Mouse (Mus musculus) adrenal gland, postnatal 10 days (tissue): ENCODE measurements around the gene Wdr91. TPM values are rescaled to one million over a fixed set of nuclear protein-coding genes. Genes with fewer than 3 reads are reported as not detected.
A peak's percentile ranks its signal among the peaks of the same experiment; 100 is the strongest.

Source experiments
- DNase-seq: peaks from one replicate; pipeline ENCODE4 v3.0.0; 2021; ENCODE audit warnings: mixed read lengths
- total RNA-seq, 2 experiments: library from RNA; stranded (reverse); gene quantifications; 2 replicates each; pipeline ENCODE4 v1.2.3; 2021

Wdr91 gene
- total RNA-seq, 2 experiments from 2014 or later, result 21.0 to 27.3 TPM

DNA sequence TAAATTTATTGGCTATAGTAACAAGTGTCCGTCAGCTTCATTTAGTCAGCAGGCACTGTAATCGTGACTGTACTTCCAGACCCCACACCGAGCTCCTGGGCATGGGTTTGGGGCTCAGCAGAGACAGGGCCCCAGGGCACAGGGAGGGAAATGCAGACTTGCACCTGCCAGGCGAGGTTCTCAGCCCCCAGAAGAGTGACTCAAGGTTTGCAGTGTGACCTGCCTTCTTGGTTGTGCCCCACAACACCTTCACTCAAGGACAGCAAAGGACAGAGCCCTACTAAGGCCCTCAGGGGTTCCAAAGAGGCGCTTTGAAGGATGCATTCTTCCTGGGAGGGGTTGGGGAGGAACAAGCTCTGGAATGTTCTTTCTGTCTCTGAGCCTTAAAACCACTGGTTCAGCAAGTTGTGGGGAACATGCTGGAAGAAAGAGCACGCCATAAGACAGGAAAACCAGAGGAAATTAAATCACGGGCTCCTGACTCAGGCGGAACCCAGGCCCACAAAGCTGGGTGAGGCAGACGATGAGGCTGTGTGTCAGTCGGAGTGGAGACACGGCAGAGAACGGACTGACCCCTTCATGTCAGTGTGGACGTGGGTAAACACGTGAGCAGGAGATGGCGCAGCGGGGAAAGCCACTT lies 31.5 kb downstream of the Wdr91 start:
- DNase-seq, result no peak

DNA sequence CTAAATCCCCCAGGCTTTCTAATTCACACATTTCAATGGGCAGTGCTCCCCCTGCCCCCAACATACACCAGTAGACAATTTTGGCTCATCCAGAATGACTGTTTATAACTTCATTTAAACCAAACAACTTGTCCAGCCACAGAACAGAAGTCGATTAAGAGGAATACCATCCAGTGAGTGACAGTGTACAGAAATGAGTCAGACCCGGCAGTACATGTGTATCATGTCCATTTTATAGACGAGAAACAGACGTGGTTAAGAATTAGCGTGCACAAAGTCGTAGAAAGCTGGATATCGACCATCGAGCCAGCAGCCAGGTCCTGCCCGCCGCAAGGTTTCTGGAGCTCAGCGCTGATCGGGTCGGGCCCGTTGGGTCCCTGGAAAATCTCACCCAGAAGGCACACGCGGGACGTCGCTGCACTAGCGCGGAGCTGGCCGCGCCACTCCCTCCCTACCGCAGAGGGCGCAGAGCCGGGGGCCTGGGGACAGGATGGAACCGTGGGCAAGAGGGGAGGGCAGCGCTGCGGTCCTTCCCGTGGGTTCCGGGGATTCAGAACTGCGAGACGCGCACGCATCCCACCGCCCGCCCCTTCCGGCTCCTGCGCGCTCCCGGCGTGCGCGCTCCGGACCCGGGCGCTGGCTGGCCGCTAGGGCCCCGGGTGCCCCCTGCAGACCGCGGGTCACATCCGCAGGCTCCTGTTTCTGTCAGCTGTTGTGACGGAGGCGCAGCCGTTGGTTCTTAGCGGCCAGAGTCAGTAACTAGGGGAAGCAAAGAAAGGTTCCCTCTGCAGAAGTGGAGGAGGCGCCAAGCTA lies 33.0 kb downstream of the Wdr91 start, which contains the start of gene Cyren:
Gene Cyren, minus strand, starts transcription at position 552 of the 813 bp plus-strand sequence.
- DNase-seq, result peak; percentile 97

- no peak for DNase-seq
Measured at GRCm38 (mm10) chr6:34876835-34877156, 33.9 kb downstream of the Wdr91 start.

GRCm38 (mm10) chr6:34875966-34876834 lies 34.5 kb downstream of the Wdr91 start:
- DNase-seq, result no peak

DNA sequence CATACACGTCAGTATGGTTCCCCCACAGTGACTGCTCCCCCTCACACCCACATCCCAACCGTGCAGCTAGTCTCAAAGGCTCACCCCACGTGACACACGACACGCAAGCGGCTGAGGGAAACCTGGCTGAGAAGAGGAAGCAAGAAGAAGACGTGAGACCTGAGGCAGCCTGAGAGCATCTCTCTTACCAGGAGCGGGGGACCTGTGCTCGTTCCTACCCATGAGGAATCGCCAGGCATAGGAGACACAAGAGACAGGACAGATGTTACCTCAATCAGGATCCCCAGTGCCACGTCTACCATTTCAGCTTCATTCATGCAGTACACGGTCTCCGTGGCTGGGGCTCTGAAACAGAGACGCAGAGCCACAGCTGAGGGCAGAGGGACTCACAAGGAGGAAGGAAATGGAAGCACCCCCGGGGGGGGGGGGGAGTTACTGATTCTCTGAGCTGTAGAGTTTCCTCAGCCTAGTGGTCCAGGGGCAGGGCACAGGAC lies 35.4 kb downstream of the Wdr91 start:
- no peak for DNase-seq

- DNase-seq, result peak; percentile 70
Measured at GRCm38 (mm10) chr6:34874101-34874921, 36.4 kb downstream of the Wdr91 start.

DNA sequence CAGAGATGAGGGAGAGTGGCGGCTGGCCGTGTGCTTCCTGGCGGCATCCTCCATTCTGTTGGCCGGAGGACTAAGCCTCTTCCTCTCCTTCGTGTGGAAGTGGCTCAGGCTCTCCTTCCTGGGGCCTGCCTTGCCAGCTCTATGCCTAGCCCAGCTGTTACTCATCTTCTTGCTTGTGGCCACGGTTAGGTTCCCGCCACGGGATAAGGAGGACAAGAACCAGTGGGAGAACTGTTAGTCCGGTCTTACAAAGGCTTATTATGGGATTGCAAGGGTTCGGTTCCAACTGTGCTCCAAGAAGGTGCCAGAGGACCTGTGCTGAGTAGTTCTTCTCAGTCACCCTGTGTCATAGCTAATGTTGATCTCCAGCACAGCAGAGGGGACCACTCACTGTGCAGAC lies 37.8 kb downstream of the Wdr91 start:
- no peak for DNase-seq

GRCm38 (mm10) chr6:34871929-34872328 lies 38.7 kb downstream of the Wdr91 start:
- DNase-seq, result no peak

- DNase-seq, result no peak
Measured at GRCm38 (mm10) chr6:34870724-34871123, 40.0 kb downstream of the Wdr91 start.

GRCm38 (mm10) chr6:34870136-34870535 lies 40.5 kb downstream of the Wdr91 start:
- no peak for DNase-seq

DNA sequence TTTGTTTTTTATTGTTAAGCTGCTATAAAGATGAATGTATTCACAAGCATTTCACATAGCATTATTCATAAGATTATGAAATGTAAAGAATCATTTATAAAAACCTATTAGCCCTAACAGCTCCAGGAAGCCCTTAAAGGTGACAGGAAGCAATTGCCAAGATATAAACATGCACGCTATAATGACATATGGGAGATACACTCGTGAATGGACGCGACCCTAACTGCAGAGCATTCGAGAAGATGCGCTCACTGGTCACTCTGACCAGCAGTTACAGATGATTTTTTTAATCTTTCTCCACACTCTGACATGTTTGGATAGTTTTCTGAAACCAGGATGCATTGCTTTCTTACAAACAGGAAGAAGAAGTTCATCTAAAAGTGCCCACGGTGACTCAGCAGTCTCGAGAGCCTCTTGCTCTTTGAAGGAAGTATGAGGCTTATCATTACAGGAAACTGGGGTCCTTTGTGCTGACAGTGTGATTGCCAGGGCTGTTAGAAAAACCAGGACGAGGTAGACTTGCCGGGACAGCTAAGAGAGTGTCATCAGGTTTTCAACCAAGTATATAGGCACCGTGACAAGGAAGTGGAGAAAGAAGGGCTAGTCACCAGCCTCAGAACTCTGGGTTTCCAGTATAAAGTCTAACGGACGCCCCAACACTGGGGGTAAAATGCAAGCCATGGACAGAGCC lies 41.3 kb downstream of the Wdr91 start:
- no peak for DNase-seq

DNA sequence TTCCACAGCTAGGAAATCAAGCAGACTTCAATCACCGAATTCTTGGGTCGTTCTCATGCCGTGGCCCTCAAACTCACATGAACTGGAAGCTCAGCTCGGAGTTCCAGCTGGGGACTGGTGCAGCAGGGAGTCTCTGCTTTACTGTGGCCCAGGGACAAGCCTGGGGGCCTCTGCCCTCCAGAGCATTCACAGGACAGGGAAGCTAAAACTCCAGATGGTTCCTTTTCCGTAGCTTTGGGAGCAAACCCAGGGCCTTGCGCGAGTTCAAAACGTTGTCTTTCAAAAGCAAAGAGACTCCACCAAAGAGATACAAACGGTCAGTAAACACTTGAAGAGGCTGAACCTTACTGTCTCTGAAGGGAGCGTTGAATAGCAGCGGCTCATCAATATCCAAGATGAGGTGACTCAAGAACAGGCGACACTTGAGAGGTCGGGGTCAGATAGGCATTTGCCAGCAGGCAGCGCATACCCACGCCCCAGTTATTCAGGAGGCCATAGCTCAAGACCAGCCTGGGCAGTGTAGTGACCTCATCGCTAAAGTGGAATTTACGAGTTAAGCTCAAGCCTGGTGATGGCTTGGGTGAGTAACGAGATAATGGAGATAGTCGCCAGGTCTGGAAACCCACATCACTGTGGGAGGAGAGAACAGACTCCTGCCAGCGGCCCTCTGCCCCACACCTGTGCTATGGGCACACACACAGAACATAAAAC lies 42.0 kb downstream of the Wdr91 start:
- no peak for DNase-seq

DNA sequence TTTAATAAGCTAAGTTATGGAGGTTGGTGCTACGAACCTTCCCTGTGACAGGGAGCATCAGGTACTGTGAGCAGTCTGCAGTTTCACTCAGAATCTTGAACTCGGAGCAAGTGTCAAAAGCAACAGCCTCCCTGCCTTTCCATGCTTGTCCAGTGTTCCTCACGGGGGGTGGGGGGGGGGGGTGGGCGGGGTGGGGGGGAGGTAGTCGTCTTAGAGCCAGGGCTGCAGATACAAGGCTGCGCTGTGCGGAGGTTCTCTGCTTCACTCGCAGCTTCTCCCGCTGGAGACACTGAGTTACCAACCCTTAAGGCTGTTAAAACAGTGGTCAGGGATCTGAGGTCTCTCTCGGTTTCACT lies 42.7 kb downstream of the Wdr91 start:
- no peak for DNase-seq

- no peak for DNase-seq
Measured at GRCm38 (mm10) chr6:34867301-34867994, 43.2 kb downstream of the Wdr91 start.

DNA sequence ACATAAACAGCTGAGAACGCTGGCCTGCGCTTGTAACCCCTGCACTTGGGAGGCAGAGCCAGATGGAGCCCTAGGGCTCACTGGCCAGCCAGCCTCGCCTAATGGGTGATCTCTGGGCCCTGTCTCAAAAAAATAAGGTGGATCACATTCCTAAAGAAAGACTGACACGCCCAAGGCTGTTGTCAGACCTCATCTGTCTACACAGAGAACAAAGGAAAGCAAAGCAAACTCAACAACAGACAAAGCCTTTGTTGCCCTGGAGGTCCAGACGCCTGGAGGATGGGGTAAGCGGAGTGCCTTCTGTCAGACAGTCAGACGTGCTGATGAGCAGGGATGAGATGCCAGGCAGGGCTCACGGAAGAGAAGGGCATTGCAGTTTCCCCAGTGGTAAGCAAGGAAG lies 43.9 kb downstream of the Wdr91 start:
- no peak for DNase-seq

DNA sequence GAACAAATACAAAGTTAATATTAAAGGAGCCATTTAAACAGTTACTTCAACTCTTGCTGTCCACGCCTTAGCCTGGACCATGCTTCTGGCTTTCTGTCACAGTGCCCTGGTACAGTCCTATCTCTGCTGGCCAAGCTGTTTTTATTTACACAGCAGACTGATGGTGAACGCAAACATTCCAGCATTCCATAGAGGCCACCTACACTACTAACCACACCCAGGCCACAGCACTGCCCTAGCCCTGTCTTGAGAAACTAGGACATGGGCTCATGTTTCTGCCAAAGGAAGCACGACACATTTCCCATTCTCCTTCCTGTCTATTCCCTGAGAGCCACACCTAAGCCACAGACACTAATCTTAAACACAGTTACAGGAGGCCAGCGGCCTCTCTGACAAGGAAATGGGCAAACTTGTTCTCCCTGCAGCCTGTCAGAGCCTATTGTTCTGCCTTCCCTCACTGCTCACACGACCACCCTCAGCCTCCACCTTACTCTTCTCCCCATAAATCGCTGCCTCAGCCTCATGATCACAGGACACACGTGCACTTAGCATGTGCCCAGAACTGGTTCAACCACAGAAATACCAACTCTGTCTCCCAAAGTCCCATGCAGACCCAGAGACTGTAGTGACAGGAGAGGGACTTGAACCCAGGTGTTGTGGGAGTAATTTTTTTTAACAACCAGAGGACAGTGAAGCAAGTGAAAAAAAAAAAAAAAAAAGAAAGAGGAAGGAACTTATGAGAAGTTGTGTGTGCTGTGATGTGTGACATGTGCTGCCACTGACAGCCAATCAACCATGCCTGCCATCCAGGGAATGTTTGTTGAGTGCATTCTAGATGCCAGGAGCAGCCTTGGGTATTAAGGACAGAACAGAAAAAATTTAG lies 44.7 kb downstream of the Wdr91 start:
- DNase-seq, result no peak

DNA sequence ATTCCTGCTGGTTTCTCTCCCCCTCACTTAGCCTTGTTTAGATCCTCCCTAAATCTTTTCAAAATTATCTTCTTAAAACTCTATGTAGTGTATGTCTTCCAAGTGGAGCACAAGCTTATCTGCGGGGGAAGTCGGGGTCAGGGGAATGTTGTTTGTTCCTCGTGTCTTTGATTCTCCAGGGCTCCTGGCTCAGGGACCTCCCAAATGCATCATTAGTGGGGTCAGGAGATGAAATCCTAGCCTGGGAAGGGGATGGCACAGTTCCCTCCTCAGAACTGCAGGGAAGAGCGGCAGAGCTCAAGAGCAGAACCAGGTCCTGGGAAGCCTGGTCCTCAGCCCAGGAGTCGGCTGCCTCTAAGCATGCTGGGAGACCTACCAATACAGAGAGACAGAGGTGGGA lies 45.5 kb downstream of the Wdr91 start:
- no peak for DNase-seq

DNA sequence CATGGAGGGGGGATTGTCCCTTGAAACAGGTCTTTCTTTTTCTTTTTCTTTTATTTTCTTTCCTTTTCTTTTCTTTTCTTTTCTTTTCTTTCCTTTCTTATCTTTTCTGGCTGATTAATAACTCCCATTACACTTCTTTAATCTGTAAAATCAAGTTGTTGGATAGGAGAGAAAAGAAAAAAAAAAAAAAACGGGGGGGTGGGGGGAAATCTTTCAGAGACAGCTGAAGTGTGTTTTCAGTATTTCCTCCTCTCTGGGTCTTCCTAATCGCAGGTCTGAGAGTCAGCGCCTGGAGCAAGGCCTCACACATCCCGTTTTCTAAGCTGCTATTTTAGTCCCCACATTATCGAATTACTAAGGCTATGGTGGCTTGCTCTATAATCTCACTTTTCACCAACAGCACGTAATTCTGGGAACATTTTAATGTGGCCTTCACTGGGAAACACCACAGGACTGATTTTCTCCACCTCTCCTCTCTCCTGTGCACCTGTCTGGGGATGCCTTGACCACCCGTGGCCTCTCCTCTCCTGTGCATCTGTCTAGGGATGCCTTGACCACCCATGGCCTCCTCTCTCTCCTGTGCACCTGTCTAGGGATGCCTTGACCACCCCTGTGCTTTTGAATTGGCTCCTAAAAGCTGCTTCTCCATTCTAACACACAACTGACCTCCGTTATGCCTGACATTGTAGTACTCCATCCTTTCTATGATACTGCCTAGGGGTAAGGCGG lies 46.7 kb downstream of the Wdr91 start:
- no peak for DNase-seq
